Mouse (Mus musculus): ENCODE data around the gene Clec4b2.
"Not testable (repeated sequence)": the region's sequence is repeated elsewhere in the genome, so short reads cannot be mapped to it uniquely, and the experiment has no call there.

Clec4b2 gene

DNA sequence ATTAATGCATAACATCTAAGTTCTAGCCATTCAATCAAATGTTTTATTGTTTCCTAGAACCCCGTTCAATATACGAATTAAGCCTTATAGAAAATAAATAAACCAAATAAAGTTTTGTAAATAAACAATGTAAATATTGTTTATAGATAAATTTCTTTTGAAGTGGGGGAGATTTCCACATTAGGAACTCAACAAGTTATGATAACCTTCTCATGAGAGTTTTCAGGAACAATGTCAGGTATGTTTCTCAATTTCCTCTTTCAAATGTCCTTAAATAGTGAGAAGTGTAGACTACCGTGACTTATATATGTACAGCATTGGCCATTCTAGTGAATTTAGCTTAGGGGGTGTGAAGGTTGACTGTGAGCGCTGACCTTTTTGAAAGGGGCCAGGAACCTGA lies at the start of gene Clec4b2:
TSS of gene Clec4b2 (plus strand) at position 301 of the 400 bp plus-strand sequence.
- no peak for DNase-seq (ENCODE audit: low spot score in 2 of 2)

DNA sequence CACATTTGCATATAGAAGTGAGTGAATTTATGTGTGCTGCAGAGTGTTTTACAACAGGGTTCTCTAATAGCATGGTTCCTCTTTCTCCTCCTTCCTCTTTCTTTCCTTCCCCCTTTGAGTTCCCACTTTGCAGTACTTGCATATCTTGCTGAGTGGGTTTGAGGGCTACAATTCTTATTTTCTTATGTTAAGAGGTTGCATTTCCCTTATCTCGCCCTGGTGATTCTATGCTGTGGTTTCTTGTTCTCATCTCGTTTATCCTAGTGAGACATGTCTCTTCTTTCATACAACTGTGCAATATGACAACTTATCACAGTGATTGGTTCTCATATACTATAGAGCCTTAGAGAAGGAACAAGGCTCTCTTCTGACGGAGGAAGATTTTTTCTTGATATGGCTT lies 49.5 kb upstream of the Clec4b2 start:
- peak in 1 of 2 experiments; percentile 29 for DNase-seq (ENCODE audit: low spot score in 2 of 2)

DNA sequence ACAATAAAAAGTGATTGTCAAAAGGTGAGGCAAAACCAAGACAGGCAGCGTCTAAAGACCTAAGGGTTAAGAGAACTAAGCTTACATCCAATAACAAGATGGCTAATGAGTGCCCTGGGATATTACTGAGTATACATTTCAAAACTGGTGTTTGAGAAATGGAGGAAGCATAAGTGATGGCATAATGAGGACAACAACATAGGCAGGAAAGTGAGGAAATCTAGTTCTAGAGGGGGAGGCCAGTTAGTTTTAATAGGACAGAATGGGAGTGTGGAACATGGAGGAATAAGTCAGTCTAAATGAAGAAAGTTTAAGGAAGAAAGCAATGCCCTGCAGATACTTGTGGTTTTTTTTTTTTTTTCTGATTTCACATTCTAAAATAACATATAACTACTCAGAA lies 45.5 kb upstream of the Clec4b2 start:
- no peak for DNase-seq (ENCODE audit: low spot score in 2 of 2)

DNA sequence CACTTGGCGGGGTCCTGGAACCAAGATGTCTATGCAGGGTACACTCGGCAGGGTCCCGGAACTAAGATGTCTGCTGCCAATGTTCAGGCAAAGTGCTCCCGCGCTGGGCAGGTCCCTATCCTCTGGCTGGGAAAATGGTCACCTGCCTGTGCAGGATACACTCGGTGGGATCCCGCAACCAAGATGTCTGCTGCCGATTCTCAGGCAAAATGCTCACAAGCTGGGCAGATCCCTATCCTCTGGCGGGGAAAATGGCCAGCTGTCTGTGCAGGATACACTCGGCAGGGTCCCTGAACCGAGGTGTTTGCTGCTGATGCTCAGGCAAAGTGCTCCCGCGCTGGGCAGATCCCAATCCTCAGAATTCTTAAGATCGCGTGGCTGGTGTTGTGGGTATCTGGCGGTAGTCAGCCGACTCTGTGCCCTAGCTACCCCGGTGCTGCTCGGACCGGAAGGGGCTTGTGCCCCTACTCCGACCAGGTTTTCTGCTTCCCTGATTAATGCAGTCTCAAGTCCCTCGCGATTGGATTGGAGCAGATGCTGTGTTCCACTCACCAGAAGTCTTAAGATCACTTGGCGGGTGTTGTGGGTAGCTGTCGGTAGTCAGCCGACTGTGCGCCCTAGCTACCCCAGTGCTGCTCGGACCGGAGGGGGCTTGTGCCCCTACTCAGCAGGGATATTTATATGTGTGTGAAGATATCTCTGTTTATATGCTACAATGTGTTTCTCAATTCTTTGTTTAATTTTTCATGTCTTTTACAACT lies 34.7 kb upstream of the Clec4b2 start:
- not testable (repeated sequence) for DNase-seq (ENCODE audit: low spot score in 2 of 2)

DNA sequence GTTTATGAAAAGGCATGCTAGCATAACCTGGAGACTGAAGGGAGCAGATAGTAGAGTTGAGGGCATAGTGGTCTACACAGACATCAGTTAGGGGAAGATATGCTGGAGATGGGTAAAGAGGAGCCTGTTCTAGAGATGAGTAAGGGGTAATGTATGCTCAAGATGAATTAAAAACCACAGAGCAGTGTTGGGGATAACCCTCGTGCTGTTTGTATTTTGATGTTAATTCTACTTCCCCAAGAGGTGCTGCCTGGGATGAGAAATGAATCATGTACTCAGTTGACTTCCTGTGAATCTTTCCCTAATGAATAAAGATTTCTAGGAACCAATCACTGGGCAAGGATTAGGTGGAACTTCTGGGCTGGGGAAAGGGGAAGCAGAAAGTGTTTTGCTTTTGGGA lies 2.6 kb upstream of the Clec4b2 start:
- DNase-seq (ENCODE audit: low spot score in 2 of 2) = no peak

DNA sequence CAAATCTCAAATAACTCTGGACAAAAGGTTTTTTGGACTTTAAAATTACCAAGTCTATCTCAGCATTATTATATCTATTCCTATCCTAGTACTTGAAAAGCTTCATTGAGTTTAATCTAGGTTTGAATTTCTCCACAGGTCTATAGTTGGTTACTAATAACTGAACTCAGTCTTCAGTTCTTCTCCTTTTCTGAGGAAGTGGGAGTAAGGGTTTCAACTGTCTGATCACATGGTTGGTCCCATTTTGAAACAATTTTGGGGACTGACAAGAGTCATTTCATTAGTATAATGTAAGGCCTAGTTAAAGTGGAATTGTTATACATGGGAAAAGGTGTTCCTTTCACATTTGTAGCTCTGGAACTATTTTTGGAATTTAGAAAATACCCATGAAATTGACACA lies 1.7 kb upstream of the Clec4b2 start:
- DNase-seq (ENCODE audit: low spot score in 2 of 2) = no peak

DNA sequence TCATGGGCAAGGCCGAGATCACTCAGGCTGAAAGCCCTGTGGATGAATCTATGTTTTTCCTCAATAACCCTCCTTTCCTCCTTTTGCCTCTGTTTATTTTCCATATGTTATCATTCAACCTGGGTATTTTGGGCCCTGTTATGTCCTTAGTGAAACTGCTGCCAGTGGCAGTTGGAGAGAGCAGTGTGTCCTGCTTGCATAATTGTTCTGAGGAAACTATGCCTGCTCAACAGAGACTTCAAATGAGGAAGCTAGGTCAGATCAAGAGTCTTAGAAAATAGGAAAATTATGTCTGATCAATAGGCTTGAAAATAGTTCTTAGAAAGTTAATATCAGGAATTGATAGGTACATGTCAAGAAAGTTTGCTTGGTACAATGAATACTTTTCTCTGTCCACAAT lies 2.9 kb downstream of the Clec4b2 start:
- DNase-seq (ENCODE audit: low spot score in 2 of 2) = no peak

DNA sequence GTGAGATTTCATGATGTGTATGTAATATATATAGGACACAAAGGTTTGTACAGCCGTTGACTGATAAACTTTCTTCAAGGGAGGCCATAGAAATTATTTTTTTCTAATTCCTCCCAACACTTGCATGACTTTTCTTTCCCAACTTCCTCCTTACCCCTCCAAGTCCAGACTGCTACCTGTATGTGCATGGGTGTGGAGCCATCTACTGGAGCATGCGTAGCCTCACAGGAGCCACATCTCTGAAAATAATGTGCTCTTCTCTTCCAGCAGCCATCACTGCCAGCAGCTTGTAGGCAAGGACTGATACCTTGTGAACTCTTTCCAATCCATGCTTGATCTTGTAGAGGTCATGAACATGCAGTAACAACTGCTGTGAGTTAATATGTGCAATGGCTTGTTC lies 12.2 kb downstream of the Clec4b2 start:
- DNase-seq (ENCODE audit: low spot score in 2 of 2) = peak in 1 of 2 experiments; percentile 24

DNA sequence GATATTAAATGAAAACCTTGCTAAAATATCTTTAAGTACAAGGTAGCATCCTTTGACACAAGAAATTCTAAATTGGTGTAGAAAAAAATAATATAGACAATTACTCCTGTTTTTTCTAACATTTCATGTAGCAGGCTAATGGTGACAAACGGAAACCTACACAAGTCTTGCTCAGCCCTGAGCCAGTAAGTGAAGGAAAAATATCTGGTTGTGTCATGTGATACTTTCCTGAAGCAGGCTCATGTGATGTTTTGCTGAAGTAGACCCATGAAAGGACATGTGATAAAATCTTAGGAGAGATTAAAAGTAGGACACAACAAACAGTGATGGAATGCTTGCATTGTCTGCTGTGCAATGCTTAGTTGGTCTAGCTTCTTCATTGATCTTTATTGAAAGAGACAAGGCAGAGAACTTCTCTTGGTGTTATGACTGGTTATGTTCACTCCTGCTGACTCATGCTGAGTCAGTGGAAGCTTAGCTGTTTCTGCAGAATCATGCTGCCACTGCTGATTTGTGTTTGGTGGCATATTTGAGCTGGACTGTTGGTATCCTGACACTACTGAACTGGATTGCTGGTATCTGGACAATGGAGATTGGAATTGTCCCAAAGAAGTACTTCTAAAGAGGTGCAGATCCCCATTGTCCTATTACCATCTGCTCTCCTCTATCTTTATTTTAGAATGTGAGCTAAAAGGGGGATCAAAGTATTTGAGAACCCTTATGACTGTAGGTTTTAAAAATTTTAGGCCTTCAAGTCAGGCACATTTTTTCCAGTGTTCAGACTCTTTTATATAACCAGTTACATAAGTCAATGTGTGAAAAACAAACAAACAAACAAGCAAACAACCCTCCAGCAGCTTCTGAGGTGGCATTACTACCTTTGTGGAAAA lies 34.7 kb downstream of the Clec4b2 start:
- peak in 1 of 2 experiments; percentile 3 for DNase-seq (ENCODE audit: low spot score in 2 of 2)

DNA sequence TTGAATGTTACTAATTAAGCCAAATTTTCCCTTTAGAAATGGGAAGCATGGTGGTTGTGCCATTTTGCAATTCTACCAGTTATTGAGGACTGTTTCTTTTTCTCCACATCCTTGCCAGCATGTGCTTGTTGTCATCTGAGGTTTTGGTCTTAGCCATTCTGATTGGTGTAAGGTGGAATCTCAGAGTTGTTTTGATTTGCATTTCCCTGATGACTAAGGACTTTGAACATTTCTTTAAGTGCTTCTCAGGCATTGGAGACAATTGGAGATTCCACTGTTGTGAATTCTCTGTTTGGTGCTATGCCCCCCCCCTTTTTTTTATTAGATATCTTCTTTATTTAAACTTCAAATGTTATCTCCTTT lies 35.4 kb downstream of the Clec4b2 start:
- DNase-seq (ENCODE audit: low spot score in 2 of 2) = not testable (repeated sequence)

DNA sequence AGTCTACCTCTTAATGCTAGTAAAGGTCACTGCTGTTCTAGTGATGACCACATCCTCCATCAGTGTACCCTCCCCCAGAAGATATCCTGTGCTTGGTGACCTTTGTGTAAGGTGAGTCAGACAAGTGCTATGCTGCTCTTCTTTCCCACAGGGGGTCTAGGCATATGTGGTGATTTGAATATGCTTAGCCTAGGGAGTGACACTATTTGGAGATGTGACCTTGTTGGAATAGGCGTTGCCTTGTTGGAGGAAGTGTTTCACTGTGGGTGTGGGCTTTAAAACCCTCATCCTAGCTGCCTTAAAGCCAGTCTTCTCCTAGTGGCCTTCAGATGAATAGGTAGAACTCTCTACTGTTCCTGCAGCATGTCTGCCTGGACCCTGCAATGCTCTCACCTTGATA lies 39.0 kb downstream of the Clec4b2 start:
- DNase-seq (ENCODE audit: low spot score in 2 of 2) = no peak

DNA sequence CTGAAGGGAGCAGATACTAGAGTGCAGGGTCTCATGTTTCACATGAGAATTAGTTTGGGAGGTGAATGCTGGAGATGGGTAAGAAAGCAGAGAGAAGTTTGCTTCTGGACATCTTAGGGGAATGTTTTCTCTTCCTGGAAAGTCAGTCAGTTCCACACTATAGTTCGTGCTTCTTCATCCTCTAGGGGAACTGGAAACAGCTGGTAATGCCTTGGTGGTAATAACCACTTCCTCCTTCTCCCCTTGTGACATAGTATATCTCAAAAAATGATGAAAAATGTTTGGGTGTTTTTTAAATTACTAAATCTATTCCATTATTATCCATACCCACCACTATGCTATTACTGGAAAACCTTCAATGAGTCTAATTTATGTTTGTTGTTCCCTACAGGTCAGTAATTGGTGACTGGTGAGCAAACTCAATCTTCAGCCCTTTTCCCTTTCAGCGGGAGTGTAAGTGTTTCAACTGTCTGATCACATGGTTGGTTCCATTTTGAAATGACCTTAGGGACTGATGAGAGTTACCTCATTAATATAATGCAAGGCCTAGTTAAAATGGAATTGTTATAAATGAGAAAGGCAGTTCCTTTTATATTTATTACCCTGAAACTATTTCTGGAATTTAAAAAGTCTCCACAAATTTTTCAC lies 55.0 kb downstream of the Clec4b2 start:
- DNase-seq (ENCODE audit: low spot score in 2 of 2) = no peak

DNA sequence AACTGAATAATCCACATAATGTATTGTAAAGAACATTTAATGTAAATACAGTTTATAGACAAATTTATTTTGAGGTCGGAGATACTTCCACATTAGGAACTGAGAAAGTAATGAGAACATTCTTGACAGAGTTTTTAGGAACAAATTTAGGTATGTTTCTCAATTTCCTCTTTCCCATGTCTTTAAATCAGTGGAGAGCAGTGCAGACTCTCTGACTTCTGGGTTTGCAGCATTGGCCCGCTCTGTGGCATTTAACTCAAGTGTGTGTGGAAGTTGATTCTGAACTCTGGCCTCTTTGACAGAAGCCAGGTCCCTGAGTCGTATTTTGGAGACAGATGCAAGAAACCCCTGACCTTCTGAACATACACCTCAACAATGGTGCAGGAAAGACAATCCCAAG lies 57.0 kb downstream of the Clec4b2 start, which contains the start of gene Clec4n:
TSS of gene Clec4n (plus strand) at position 200 of the 400 bp plus-strand sequence.
- DNase-seq (ENCODE audit: low spot score in 2 of 2) = no peak

DNA sequence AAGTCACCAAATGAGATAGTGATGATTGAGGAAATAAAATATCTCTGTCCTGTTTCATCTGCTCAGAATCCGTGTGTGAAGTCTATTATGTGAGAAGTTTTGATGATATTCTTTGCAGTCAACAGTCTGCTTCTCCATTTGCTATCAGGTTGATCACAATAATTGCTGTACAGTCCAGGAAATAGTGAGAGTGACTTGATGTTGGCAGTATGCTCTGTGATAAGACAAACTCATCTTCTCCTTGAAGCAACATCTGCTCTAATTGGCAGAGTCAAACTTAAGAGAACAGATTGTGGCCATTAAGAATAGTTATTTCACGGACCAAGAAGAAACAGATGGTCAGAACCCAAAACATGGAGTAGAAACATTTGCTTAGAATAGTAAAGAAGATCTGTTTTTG lies 58.5 kb downstream of the Clec4b2 start:
- DNase-seq (ENCODE audit: low spot score in 2 of 2) = no peak

DNA sequence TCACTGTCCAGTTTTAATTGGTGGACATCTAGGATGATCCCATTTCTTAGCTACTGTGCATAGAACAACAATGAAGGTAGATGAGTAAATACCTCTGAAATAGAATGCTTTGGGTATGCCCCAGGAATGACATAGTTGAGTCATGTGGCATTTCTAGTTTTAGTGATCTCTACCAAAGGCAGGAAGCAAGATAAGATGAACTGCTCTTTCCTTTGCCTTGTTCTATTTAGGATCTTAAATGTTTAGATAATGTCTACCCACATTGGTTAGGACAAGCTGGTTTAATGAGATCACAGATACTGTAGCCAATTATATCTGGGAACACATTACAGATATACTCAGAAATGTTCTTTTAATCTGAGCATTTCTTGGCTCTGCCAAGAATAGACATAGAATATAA lies 64.9 kb downstream of the Clec4b2 start:
- no peak for DNase-seq (ENCODE audit: low spot score in 2 of 2)

DNA sequence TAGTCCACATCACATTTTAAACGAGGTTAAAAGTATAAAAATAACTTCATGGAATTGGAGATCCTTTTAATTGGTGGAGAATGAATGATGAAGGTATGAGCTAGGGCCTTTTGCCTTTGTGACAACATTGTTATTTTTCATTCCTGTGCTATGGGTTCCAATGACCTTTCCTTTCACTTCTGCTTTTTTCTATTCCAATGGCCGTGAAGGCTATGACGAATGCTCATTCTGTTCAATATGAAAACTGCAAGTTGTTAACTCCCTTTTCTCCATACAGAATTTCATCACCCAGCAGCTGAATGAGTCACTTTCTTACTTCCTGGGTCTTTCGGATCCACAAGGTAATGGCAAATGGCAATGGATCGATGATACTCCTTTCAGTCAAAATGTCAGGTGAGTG lies 71.5 kb downstream of the Clec4b2 start:
- DNase-seq (ENCODE audit: low spot score in 2 of 2) = no peak

DNA sequence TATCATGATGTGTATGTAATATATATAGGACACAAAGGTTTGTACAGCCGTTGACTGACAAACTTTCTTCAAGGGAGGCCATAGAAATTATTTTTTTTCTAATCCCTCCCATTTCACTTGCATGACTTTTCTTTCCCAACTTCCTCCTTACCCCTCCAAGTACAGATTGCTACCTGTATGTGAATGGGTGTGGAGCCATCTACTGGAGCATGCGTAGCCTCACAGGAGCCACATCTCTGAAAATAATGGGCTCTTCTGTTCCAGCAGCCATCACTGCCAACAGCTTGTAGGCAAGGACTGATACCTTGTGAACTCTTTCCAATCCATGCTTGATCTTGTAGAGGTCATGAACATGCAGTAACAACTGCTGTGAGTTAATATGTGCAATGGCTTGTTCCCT lies 76.2 kb downstream of the Clec4b2 start:
- not testable (repeated sequence) for DNase-seq (ENCODE audit: low spot score in 2 of 2)

DNA sequence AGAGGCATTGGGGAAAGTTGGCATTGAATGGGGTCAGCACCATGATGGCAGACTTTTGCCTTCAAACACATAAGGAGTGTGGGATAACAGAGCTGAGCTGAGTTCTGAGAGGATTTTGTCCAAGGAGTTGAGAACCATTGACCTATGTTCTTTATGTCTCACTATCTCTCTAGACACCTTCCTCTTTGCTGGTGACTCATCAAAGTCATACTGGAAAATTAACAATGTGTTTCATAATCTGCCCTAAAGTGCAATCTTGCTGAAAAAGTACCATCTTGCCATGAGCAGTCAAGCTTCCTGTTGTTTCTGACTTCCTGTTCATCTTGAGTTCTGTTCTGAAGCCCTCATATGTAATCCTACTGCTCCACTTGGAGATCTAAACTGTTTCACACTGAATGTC lies 80.0 kb downstream of the Clec4b2 start:
- DNase-seq (ENCODE audit: low spot score in 2 of 2) = no peak

Data from spleen, postnatal 36 days (tissue).